Mouse (Mus musculus): ENCODE measurements at regions not wholly inside any gene's neighbourhood (a gene's known extent, or its start where the extent isn't known, plus 50 kb on each side); places are given as distances from the start of the nearest gene placed in this dataset.

DNA sequence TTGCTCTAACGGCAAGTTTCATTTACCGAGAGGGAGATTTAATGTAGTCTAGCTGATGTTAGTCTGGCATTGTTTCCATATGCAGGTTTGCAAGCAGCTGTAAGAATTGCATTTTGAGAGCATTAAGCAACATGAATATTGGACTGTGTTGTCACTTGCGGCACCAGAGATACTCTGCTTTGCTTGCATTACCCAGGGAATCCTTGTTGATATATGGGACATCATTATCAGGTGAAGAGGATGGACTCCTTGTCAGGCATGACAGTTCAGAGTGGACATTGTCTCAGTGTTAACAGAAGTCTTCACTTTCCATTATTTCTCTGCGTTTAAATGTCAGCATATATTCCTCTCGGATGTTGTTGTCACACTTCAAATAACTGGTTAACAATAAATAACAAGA is 208.1 kb downstream of the Brinp2 start:
- DNase-seq (ENCODE audit: low spot score) (no peak), ATAC-seq (ENCODE audit: low FRiP score) (no peak)
- H3K36me3 ChIP-seq (ENCODE audit: insufficient read depth, low read length) = no peaks in the 10 kb centered on the region
- peaks cover 4% of the 10 kb centered on the region; the same call in 1 of the 2 replicates for H3K4me1 ChIP-seq (ENCODE audit: insufficient read depth, low read length)
- 44% methylated on average over 5 of the region's 5 CpGs for WGBS
- no peak overlapping the region for H3K9ac ChIP-seq (replicated peaks; ENCODE audit: low read length, poor library complexity, severe bottlenecking)
- peak overlapping the region; percentile 18; the same call in 1 of the 2 replicates for H3K27ac ChIP-seq (ENCODE audit: low read depth, low read length)
- H3K9me3 ChIP-seq (ENCODE audit: low read length) = no peaks in the 10 kb centered on the region
- no peak overlapping the region for H3K4me2 ChIP-seq (ENCODE audit: low read depth, low read length, poor library complexity, severe bottlenecking)
- H3K4me3 ChIP-seq (ENCODE audit: low read depth, low read length) = no peak overlapping the region
- H3K27me3 ChIP-seq (ENCODE audit: insufficient read depth, low read length) = no peaks in the 10 kb centered on the region
- TF ChIP-seq CTCF (IDR thresholded peaks at IDR 0.05) = no peak

DNA sequence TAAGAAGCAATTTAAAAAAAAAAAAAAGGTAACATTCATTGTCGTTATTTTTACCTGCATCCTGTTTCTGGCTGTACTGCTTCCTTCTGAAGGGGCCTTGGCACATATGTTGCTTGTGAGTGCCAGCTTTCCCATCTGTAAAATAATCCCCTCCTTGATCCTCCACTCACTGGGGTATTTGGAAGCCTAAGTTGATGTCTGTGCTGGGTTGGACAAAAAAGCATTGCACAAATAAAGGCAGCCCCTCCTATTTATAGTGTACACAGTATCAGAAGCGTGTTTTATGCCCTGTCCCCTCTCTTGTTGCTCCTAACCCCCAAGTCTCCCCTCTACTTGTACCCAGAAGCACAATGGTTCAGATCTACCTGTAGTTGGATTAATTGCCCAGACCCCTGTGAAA is 195.0 kb downstream of the Brinp2 start:
- no peaks in the 10 kb centered on the region for H3K9me3 ChIP-seq (ENCODE audit: low read length)
- H3K4me1 ChIP-seq (ENCODE audit: insufficient read depth, low read length) = peaks cover 6% of the 10 kb centered on the region; the same call in 1 of the 2 replicates
- H3K9ac ChIP-seq (replicated peaks; ENCODE audit: low read length, poor library complexity, severe bottlenecking) = no peak overlapping the region
- TF ChIP-seq CTCF (IDR thresholded peaks at IDR 0.05) = no peak
- H3K4me3 ChIP-seq (ENCODE audit: low read depth, low read length) = no peak overlapping the region
- H3K4me2 ChIP-seq (ENCODE audit: low read depth, low read length, poor library complexity, severe bottlenecking) = no peak overlapping the region
- H3K27ac ChIP-seq (ENCODE audit: low read depth, low read length) = peak overlapping the region; percentile 57; the same call in 1 of the 2 replicates
- WGBS = 24% methylated on average over 2 of the region's 2 CpGs
- DNase-seq (ENCODE audit: low spot score) (peak; percentile 55), ATAC-seq (ENCODE audit: low FRiP score) (no peak; the same call in 1 of the 2 replicates)
- no peaks in the 10 kb centered on the region for H3K27me3 ChIP-seq (ENCODE audit: insufficient read depth, low read length)
- H3K36me3 ChIP-seq (ENCODE audit: insufficient read depth, low read length) = no peaks in the 10 kb centered on the region

DNA sequence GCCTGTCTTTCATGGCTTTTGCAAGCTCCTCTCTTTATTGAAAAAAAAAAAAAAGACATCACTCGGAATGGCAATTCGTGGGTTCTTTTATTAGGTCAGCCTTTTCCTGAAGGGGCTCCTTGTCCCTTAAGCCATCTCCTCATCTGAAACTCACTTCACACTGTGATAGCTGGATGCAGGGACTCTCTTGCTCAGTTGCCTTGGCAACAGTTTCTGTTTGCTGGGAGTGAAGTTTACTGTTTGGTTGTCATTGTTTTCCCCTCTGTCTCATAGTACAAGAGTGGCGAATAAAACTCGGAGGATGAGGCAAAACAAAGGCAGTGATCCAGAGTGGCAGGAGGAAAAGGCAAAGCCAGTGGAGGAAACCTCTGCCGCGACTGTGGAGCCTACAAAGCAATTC is 194.6 kb downstream of the Brinp2 start:
- Histone ChIP-seq H3K9ac (replicated peaks; ENCODE audit: low read length, poor library complexity, severe bottlenecking) (no peak overlapping the region), H3K4me1 (ENCODE audit: insufficient read depth, low read length) (peaks cover 6% of the 10 kb centered on the region; the same call in 1 of the 2 replicates), H3K4me2 (ENCODE audit: low read depth, low read length, poor library complexity, severe bottlenecking) (no peak overlapping the region), H3K36me3 (ENCODE audit: insufficient read depth, low read length) (no peaks in the 10 kb centered on the region), H3K27ac (ENCODE audit: low read depth, low read length) (peak overlapping the region; percentile 57; the same call in 1 of the 2 replicates), H3K4me3 (ENCODE audit: low read depth, low read length) (no peak overlapping the region), H3K27me3 (ENCODE audit: insufficient read depth, low read length) (no peaks in the 10 kb centered on the region), H3K9me3 (ENCODE audit: low read length) (no peaks in the 10 kb centered on the region)
- peak; percentile 75 for DNase-seq (ENCODE audit: low spot score)
- peak; percentile 77 for ATAC-seq (ENCODE audit: low FRiP score)
- 16% methylated on average over 6 of the region's 6 CpGs for WGBS
- TF ChIP-seq CTCF (IDR thresholded peaks at IDR 0.05) = no peak

DNA sequence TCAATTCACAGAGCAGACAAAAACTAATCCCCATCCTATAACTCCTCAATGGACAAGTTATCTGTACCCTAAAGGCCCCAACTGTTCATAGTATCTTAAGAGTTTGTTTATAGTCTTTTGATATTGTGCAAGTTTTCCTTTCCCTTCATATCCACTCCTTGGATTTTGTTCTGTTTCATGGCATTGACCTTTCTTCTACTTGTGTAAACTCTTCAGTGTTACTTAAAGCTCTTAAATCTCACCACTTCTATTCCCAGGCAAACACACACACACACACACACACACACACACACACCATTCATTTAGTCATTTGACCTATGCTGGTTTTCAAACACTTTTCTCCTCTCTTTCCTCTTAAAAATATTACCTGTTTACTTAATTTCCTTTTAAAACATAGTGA is 192.7 kb downstream of the Brinp2 start:
- ATAC-seq (ENCODE audit: low FRiP score) = no peak
- H3K9ac ChIP-seq (replicated peaks; ENCODE audit: low read length, poor library complexity, severe bottlenecking) = no peak overlapping the region
- H3K4me1 ChIP-seq (ENCODE audit: insufficient read depth, low read length) = peaks cover 6% of the 10 kb centered on the region; the same call in 1 of the 2 replicates
- no peak overlapping the region for H3K4me3 ChIP-seq (ENCODE audit: low read depth, low read length)
- no peaks in the 10 kb centered on the region for H3K27me3 ChIP-seq (ENCODE audit: insufficient read depth, low read length)
- no peaks in the 10 kb centered on the region for H3K36me3 ChIP-seq (ENCODE audit: insufficient read depth, low read length)
- no peak for TF ChIP-seq CTCF (IDR thresholded peaks at IDR 0.05)
- H3K9me3 ChIP-seq (ENCODE audit: low read length) = no peaks in the 10 kb centered on the region
- no peak overlapping the region for H3K4me2 ChIP-seq (ENCODE audit: low read depth, low read length, poor library complexity, severe bottlenecking)
- DNase-seq (ENCODE audit: low spot score) = no peak
- H3K27ac ChIP-seq (ENCODE audit: low read depth, low read length) = no peak overlapping the region

DNA sequence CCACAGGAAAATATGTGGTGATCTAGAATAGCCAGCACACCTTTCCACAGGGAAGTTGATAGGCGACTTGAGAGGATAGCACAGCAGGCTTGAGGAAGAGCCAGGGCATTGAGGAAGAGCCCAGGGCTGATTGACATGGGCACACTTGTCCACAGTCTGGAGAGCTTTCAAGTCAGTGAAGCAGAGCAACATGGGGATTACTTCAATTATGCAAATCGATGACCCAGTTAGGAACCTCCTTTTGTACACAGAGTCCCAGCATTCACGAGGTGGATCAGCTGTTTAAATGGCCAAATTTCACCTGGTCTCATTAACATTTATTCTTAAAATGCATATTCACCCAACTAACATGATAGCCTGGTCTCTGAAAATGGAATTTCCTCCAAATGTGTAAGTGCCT is 186.1 kb downstream of the Brinp2 start:
- WGBS = 14% methylated on average over 3 of the region's 3 CpGs
- ATAC-seq (ENCODE audit: low FRiP score) (no peak), DNase-seq (ENCODE audit: low spot score) (no peak)
- Histone ChIP-seq H3K9ac (replicated peaks; ENCODE audit: low read length, poor library complexity, severe bottlenecking) (no peak overlapping the region), H3K4me3 (ENCODE audit: low read depth, low read length) (no peak overlapping the region), H3K27me3 (ENCODE audit: insufficient read depth, low read length) (no peaks in the 10 kb centered on the region), H3K4me1 (ENCODE audit: insufficient read depth, low read length) (no peaks in the 10 kb centered on the region), H3K27ac (ENCODE audit: low read depth, low read length) (no peak overlapping the region), H3K9me3 (ENCODE audit: low read length) (no peaks in the 10 kb centered on the region), H3K36me3 (ENCODE audit: insufficient read depth, low read length) (no peaks in the 10 kb centered on the region), H3K4me2 (ENCODE audit: low read depth, low read length, poor library complexity, severe bottlenecking) (no peak overlapping the region)
- no peak for TF ChIP-seq CTCF (IDR thresholded peaks at IDR 0.05)

DNA sequence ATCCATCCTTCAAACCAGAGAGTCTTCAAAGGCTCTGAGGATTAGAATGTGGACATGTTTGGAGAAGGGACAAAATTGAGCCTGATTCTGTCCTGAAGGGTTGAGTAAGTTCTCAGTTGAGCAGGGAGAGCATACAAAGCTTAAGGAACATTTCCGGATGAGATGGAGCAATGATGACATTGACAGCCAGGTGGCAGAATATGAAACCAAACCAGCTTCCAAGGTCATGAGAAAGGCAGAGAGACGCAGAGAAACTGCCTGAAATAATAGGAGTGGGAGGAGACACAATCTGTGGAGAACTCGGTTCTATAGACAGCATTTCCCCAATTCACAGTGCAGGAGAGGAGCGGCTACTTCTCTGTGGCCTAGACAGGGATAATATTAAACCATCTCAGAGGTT is 176.0 kb downstream of the Brinp2 start:
- no peak for ATAC-seq (ENCODE audit: low FRiP score)
- Histone ChIP-seq H3K4me3 (ENCODE audit: low read depth, low read length) (no peak overlapping the region), H3K9ac (replicated peaks; ENCODE audit: low read length, poor library complexity, severe bottlenecking) (no peak overlapping the region), H3K36me3 (ENCODE audit: insufficient read depth, low read length) (no peaks in the 10 kb centered on the region), H3K4me1 (ENCODE audit: insufficient read depth, low read length) (no peaks in the 10 kb centered on the region), H3K9me3 (ENCODE audit: low read length) (no peaks in the 10 kb centered on the region), H3K27ac (ENCODE audit: low read depth, low read length) (no peak overlapping the region), H3K27me3 (ENCODE audit: insufficient read depth, low read length) (no peaks in the 10 kb centered on the region), H3K4me2 (ENCODE audit: low read depth, low read length, poor library complexity, severe bottlenecking) (no peak overlapping the region)
- 59% methylated on average over 4 of the region's 4 CpGs for WGBS
- DNase-seq (ENCODE audit: low spot score) = peak; percentile 45
- peak; percentile 54 for TF ChIP-seq CTCF (IDR thresholded peaks at IDR 0.05)

Measured in midbrain, postnatal 0 days (tissue).